9 mouse cellular contexts compared by ENCODE assay signal in genomic region chr1:135778780-135779535, GRCm38 (mm10). TPM values are rescaled to one million over a fixed set of nuclear protein-coding genes. Genes with fewer than 3 reads are reported as not detected.
A peak's percentile ranks its signal among the peaks of the same experiment; 100 is the strongest.
DNase-seq lines count a peak whose midpoint lies in the region; ATAC-seq lines count a peak whose summit lies in the region.
"Had no signal": no experiment of that assay in that cellular context is flagged by ENCODE, and none has a peak within 500 bp of the region (broad histone marks: within the 10 kb centered on the region; RNA-seq: fewer than 3 reads in every experiment).

Gene Tnni1 (plus strand): TSS chr1:135779434.

- peaks cover 60% of the 10 kb centered on the region for H3K4me1 ChIP-seq in kidney, embryonic 15.5 days
- H3K4me1 ChIP-seq in liver, embryonic 13.5 days (replicated peaks): peaks cover 36% of the 10 kb centered on the region
- H3K4me1 ChIP-seq in stomach, embryonic 16.5 days (ENCODE audit: control insufficient read depth, insufficient read depth, low read length): peaks cover 24% of the 10 kb centered on the region

- WGBS in kidney, embryonic 15.5 days: 7% methylated on average over 22 of the region's 22 CpGs
- 21% methylated on average over 22 of the region's 22 CpGs for WGBS in liver, embryonic 13.5 days (ENCODE audit: insufficient replicate concordance)
- WGBS in stomach, embryonic 16.5 days: 12% methylated on average over 22 of the region's 22 CpGs

- H3K27ac ChIP-seq in kidney, embryonic 15.5 days: peak within 1 kb of the TSS; percentile 90
- H3K27ac ChIP-seq in liver, embryonic 13.5 days: no peak within 1 kb of the TSS
- H3K27ac ChIP-seq in stomach, embryonic 16.5 days (ENCODE audit: low read length): peak within 1 kb of the TSS; percentile 69
- H3K27ac ChIP-seq: macrophage had no signal

- H3K9ac ChIP-seq in kidney, embryonic 15.5 days: peak within 1 kb of the TSS; percentile 24; the same call in 1 of the 2 replicates
- 0 out of 2 replicates have a peak within 1 kb of the TSS, but pooled peaks have one; percentile 16 for H3K9ac ChIP-seq in liver, embryonic 13.5 days
- peak within 1 kb of the TSS; percentile 32 for H3K9ac ChIP-seq in stomach, embryonic 16.5 days (ENCODE audit: low read length)

- 0 out of 2 replicates have a peak within 1 kb of the TSS, but pooled peaks have one; percentile 6 for H3K4me3 ChIP-seq in kidney, embryonic 15.5 days (replicated peaks)
- no peak within 1 kb of the TSS for H3K4me3 ChIP-seq in liver, embryonic 13.5 days (replicated peaks)
- no peak within 1 kb of the TSS; the same call in 1 of the 2 replicates for H3K4me3 ChIP-seq in stomach, embryonic 16.5 days (replicated peaks; ENCODE audit: low read length)

- no peaks in the 10 kb centered on the region for H3K36me3 ChIP-seq in kidney, embryonic 15.5 days
- no peaks in the 10 kb centered on the region for H3K36me3 ChIP-seq in liver, embryonic 13.5 days
- no peaks in the 10 kb centered on the region for H3K36me3 ChIP-seq in stomach, embryonic 16.5 days (ENCODE audit: control insufficient read depth, insufficient read depth, low read length)

- no peak for DNase-seq in kidney, postnatal 14 days
- DNase-seq in ZHBTc4 (ENCODE audit: low read depth, low spot score): peak; percentile 62
- peak; percentile 48 to 65 for DNase-seq in gastrocnemius, postnatal 4 days (ENCODE audit: low spot score in 2 of 2)
- DNase-seq in liver, embryonic 13.5 days: no peak
- no peak for DNase-seq in layer of hippocampus, postnatal 25 days (ENCODE audit: extremely low spot score in 1 of 2, low spot score in 1 of 2)
- no peak for DNase-seq in spleen, postnatal 36 days (ENCODE audit: low spot score in 2 of 2)

- ATAC-seq in kidney, embryonic 15.5 days (replicated peaks; ENCODE audit: low FRiP score): peak; percentile 85
- no peak for ATAC-seq in liver, embryonic 13.5 days (ENCODE audit: low read depth)
- ATAC-seq in stomach, embryonic 16.5 days (ENCODE audit: insufficient read depth, low FRiP score): peak; percentile 79

- H3K27me3 ChIP-seq in kidney, embryonic 15.5 days: no peaks in the 10 kb centered on the region
- H3K27me3 ChIP-seq in liver, embryonic 13.5 days: peaks cover 9% of the 10 kb centered on the region; the same call in 1 of the 2 replicates
- no peaks in the 10 kb centered on the region for H3K27me3 ChIP-seq in stomach, embryonic 16.5 days (ENCODE audit: control insufficient read depth, insufficient read depth, low read length)

- H3K9me3 ChIP-seq in kidney, embryonic 15.5 days (replicated peaks): no peaks in the 10 kb centered on the region
- no peaks in the 10 kb centered on the region for H3K9me3 ChIP-seq in liver, embryonic 13.5 days (replicated peaks)
- no peaks in the 10 kb centered on the region for H3K9me3 ChIP-seq in stomach, embryonic 16.5 days (replicated peaks; ENCODE audit: control insufficient read depth, low read length)

- H3K4me2 ChIP-seq in kidney, embryonic 15.5 days: peak within 1 kb of the TSS; percentile 43
- H3K4me2 ChIP-seq in liver, embryonic 13.5 days: no peak within 1 kb of the TSS
- peak within 1 kb of the TSS; percentile 32 for H3K4me2 ChIP-seq in stomach, embryonic 16.5 days (ENCODE audit: low read depth, low read length)

RNA-seq across cellular contexts. Expression of gene Tnni1, which starts in this region (rescaled TPM):
- 36.1 and 56.2 TPM in 2 replicates for polyA plus RNA-seq in kidney, embryonic 15.5 days (2015; fragmentation: Nextera tagmentation; extraction: Ambion mirVana)
- total RNA-seq in gastrocnemius, postnatal 4 days (2021): 100 to 1,000 TPM; 298 to 331 TPM
- polyA plus RNA-seq in liver, embryonic 13.5 days (2015; fragmentation: Nextera tagmentation; extraction: Ambion mirVana): 9.7 and 12.3 TPM in 2 replicates
- polyA plus RNA-seq in stomach, embryonic 16.5 days (2015; fragmentation: Nextera tagmentation; extraction: Ambion mirVana): 6.2 and 84.9 TPM in 2 replicates
- total RNA-seq in layer of hippocampus, postnatal 25 days (2021): 1 to 10 TPM; 4.1 to 5.9 TPM
- polyA plus RNA-seq: macrophage had no signal

Comparison
In these comparisons a context has a peak if more than half of its experiments do, and no peak if none do; other contexts are left out.
1. RNA of gene Tnni1 (total RNA-seq): 298 to 331 TPM in gastrocnemius, postnatal 4 days; 4.1 to 5.9 TPM in layer of hippocampus, postnatal 25 days; every median in the first group is over 10 times any median in the second.
2. DNase-seq: peak in ZHBTc4 (single experiment) and gastrocnemius, postnatal 4 days (2 of 2); none in kidney, postnatal 14 days (single experiment), liver, embryonic 13.5 days (single experiment), layer of hippocampus, postnatal 25 days (0 of 2) and spleen, postnatal 36 days (0 of 2).
3. Peak in every context shown above with its lines, with median percentiles within 50 percentile points of each other: H3K9ac ChIP-seq.